Comparison of ENCODE assay signal across 16 mouse cellular contexts in genomic region chr3:117852054-117852361, GRCm38 (mm10).
"Had no signal": no experiment of that assay in that cellular context is flagged by ENCODE, and none has a peak within 500 bp of the region (broad histone marks: within the 10 kb centered on the region; RNA-seq: fewer than 3 reads in every experiment).

No protein-coding gene starts in this region.

- H3K27ac ChIP-seq: limb, embryonic 10.5 days; liver, embryonic 15.5 days; midbrain, embryonic 10.5 days; neural tube, embryonic 12.5 days; stomach, embryonic 15.5 days had no signal

- H3K9me3 ChIP-seq: limb, embryonic 10.5 days; liver, embryonic 15.5 days; midbrain, embryonic 10.5 days; neural tube, embryonic 12.5 days; stomach, embryonic 15.5 days had no signal

- ATAC-seq: lung, postnatal 0 days had no signal

- H3K27me3 ChIP-seq: liver, embryonic 15.5 days; neural tube, embryonic 12.5 days; stomach, embryonic 15.5 days had no signal

- H3K4me2 ChIP-seq: liver, embryonic 11.5 days; liver, embryonic 15.5 days; neural tube, embryonic 12.5 days; stomach, embryonic 15.5 days had no signal

- H3K36me3 ChIP-seq: limb, embryonic 10.5 days; liver, embryonic 15.5 days; midbrain, embryonic 10.5 days; neural tube, embryonic 12.5 days; stomach, embryonic 15.5 days had no signal

- H3K9ac ChIP-seq: liver, embryonic 15.5 days; neural tube, embryonic 12.5 days; stomach, embryonic 15.5 days had no signal

- H3K4me1 ChIP-seq: limb, embryonic 10.5 days; liver, embryonic 15.5 days; midbrain, embryonic 10.5 days; neural tube, embryonic 12.5 days; stomach, embryonic 15.5 days had no signal

- H3K4me3 ChIP-seq: limb, embryonic 10.5 days; liver, embryonic 15.5 days; midbrain, embryonic 10.5 days; myocyte; neural tube, embryonic 12.5 days; stomach, embryonic 15.5 days had no signal

- DNase-seq: kidney, postnatal 25 days; layer of hippocampus, adult 9-11 months; lung, adult 2 months; lung, postnatal 4 days; midbrain, embryonic 14.5 days; right cerebral cortex, postnatal 14 days; thymus, adult 2 months; thymus, postnatal 25 days had no signal
